Mouse (Mus musculus) C2C12 (cell line): ENCODE results near the gene Hoxa3.

Experiments used
- CEBPB ChIP-seq: IDR thresholded peaks from one replicate; pipeline ENCODE4 v1.6.1; 2011; ENCODE audit warnings: low read depth, mild to moderate bottlenecking, control low read depth, moderate library complexity
- CTCF ChIP-seq: IDR thresholded peaks from one replicate; pipeline ENCODE4 v1.5.1; 2011; ENCODE audit not compliant: control insufficient read depth, insufficient read depth, insufficient read length
- MYOG ChIP-seq: IDR thresholded peaks from one replicate; pipeline ENCODE4 v1.6.1; 2011; ENCODE audit not compliant: control insufficient read depth, insufficient read length; ENCODE audit errors: extremely low read depth
- USF1 ChIP-seq: IDR thresholded peaks from one replicate; pipeline ENCODE4 v1.6.1; 2011; ENCODE audit warnings: low read depth, mild to moderate bottlenecking, control low read depth, moderate library complexity

DNA sequence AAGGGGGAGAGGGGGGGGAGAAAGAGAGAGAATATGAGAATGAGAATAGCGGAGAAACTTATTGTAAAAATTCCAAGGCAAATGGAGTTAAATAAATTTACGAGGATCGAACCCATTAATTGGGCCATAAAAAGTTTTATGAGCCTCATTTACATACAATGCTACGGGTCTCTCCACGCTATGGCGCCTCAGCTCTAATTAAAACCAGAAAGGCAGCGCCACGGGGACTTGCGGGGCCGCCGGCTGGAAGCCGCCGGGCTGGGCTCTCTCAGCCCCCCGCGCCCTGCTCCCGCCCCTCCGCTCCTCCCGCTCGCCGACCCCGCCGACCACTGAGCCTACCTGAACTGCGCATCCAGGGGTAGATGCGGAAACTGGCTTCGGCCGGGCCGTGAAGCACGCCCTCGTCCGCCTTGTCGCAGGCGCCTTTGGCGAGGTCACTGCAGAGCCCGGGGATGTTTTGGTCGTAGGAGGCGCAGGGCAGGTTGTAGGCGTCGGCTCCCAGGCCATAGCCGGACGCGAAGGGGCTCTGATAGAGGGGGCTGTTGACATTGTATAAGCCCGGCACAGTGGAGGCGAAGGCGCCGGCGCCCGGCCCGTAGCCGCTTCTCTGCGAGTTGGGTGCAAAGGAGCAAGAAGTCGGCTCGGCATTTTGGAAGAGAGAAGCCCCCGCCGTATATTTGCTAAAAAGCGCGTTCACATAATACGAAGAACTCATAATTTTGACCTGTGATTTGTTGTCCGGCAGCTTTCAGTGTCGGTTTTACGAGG lies 3.7 kb upstream of the Hoxa3 start:
- TF ChIP-seq CEBPB (no peak), CTCF (no peak), USF1 (no peak), MYOG (no peak)
